Mouse (Mus musculus) intestine, embryonic 16.5 days (tissue): ENCODE data around the gene Polr3c. TPM values are rescaled to one million over a fixed set of nuclear protein-coding genes. Genes with fewer than 3 reads are reported as not detected.
"Not testable (repeated sequence)": the region's sequence is repeated elsewhere in the genome, so short reads cannot be mapped to it uniquely, and the experiment has no call there.

Experiments
- ATAC-seq: fragments of 200-750 bp; cut with Nextera tagmentation; 2 replicates; pipeline ENCODE4 v1.8.0; 2017; ENCODE audit warnings: moderate TSS enrichment, moderate library complexity
- H3K27ac ChIP-seq: fragments of 300-500 bp; sonication (generic); 2 replicates; pipeline ENCODE4 v1.5.1; 2014; ENCODE audit warnings: mild to moderate bottlenecking, low read length
- H3K27me3 ChIP-seq: fragments of 300-500 bp; sonication (generic); replicated peaks from 2 replicates; pipeline ENCODE4 v1.6.1; 2014; ENCODE audit warnings: low read length, control low read depth, mixed read lengths; ENCODE audit not compliant: control insufficient read depth, insufficient read depth
- H3K36me3 ChIP-seq: fragments of 300-500 bp; sonication (generic); 2 replicates; pipeline ENCODE4 v1.6.1; 2014; ENCODE audit warnings: low read length, control low read depth; ENCODE audit not compliant: control insufficient read depth, insufficient read depth
- H3K4me1 ChIP-seq: fragments of 300-500 bp; sonication (generic); 2 replicates; pipeline ENCODE4 v1.6.1; 2014; ENCODE audit warnings: low read length, control low read depth, mixed read lengths; ENCODE audit not compliant: control insufficient read depth, insufficient read depth
- H3K4me2 ChIP-seq: fragments of 300-500 bp; sonication (generic); 2 replicates; pipeline ENCODE4 v1.6.1; 2014; ENCODE audit warnings: low read depth, low read length, control low read depth
- H3K4me3 ChIP-seq: fragments of 300-500 bp; sonication (generic); 2 replicates; pipeline ENCODE4 v1.5.1; 2014; ENCODE audit warnings: mild to moderate bottlenecking, low read length
- H3K9ac ChIP-seq: fragments of 300-500 bp; sonication (generic); 2 replicates; pipeline ENCODE4 v1.6.1; 2014; ENCODE audit warnings: low read depth, low read length
- H3K9me3 ChIP-seq: fragments of 300-500 bp; sonication (generic); 2 replicates; pipeline ENCODE4 v1.6.1; 2016; ENCODE audit warnings: low read length, control low read depth; ENCODE audit not compliant: control insufficient read depth
- WGBS: fragments of 180-500 bp; shearing (Covaris S2); extraction: QIAGEN DNeasy Blood & Tissue Kit; methylation state at CpG from one replicate; pipeline ENCODE4 v1.1.7; 2014; 5-methylcytosine and 5-hydroxymethylcytosine counted together
- polyA plus RNA-seq: library from polyadenylated mRNA; unstranded; fragments of >200 nt; fragmentation: Nextera tagmentation; extraction: Ambion mirVana; gene quantifications from 2 replicates; pipeline ENCODE4 v1.2.1, GENCODE M21; 2015

Polr3c gene
- polyA plus RNA-seq, 1 experiment from 2014 or later, result 41.0 TPM

DNA sequence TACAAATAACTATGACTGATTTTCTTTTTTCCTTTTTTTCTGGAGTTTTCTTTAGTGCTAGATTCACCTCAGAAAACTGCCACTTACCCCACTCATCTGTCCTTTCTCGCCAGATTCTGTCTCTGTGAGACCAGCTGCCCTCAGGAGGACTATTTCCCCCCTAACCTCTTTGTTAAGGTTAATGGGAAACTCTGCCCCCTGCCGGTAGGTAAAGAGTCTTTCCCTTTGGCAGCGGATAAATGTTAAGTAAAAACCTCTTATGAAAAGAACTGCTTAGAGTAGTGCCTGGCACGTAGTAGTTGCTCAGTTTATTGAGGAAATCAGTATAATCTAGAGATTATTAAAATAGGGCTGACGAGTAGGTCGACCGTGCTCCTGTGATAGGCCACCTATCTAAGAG lies 27.1 kb downstream of the Polr3c start:
- Histone ChIP-seq H3K4me1 (peaks cover 11% of the 10 kb centered on the region), H3K27me3 (no peaks in the 10 kb centered on the region), H3K4me3 (no peak overlapping the region), H3K27ac (no peak overlapping the region), H3K36me3 (peaks cover 8% of the 10 kb centered on the region), H3K9me3 (no peaks in the 10 kb centered on the region), H3K9ac (no peak overlapping the region), H3K4me2 (no peak overlapping the region)
- no peak for ATAC-seq
- 63% methylated on average over 7 of the region's 7 CpGs for WGBS

DNA sequence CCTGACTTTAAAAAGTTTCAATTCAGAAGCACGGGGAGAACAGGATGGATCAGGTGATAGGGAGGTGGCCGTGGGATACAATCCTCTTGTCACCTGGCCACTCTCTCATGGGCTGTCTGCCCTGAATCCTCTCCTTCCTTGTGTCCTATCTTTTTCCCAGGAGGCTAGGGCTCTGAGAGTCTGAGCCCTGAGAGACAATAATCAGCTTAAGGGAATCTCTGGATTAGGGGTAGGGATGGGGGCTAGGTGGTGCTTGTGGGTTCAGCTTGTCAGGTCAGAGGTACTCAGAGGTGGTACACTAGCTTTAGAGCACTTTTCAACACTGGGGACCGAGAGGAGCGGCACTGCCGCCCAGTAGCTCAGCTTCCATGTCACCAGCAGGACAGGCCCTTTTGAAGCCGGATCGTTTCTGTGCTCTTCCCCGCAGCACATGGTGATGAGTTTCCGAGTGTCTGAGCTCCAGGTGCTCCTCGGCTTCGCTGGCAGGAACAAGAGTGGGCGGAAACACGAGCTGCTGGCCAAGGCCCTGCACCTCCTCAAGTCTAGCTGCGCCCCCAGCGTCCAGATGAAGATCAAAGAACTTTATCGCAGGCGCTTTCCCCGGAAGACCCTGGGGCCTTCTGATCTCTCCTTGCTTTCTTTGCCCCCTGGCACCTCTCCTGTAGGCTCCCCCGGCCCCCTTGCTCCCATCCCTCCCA lies 28.3 kb downstream of the Polr3c start:
- Histone ChIP-seq H3K9me3 (no peaks in the 10 kb centered on the region), H3K27ac (no peak overlapping the region), H3K9ac (no peak overlapping the region), H3K4me3 (no peak overlapping the region), H3K27me3 (no peaks in the 10 kb centered on the region), H3K4me2 (no peak overlapping the region), H3K4me1 (peaks cover 11% of the 10 kb centered on the region), H3K36me3 (no peaks in the 10 kb centered on the region)
- WGBS, result 57% methylated on average over 19 of the region's 19 CpGs
- no peak for ATAC-seq

DNA sequence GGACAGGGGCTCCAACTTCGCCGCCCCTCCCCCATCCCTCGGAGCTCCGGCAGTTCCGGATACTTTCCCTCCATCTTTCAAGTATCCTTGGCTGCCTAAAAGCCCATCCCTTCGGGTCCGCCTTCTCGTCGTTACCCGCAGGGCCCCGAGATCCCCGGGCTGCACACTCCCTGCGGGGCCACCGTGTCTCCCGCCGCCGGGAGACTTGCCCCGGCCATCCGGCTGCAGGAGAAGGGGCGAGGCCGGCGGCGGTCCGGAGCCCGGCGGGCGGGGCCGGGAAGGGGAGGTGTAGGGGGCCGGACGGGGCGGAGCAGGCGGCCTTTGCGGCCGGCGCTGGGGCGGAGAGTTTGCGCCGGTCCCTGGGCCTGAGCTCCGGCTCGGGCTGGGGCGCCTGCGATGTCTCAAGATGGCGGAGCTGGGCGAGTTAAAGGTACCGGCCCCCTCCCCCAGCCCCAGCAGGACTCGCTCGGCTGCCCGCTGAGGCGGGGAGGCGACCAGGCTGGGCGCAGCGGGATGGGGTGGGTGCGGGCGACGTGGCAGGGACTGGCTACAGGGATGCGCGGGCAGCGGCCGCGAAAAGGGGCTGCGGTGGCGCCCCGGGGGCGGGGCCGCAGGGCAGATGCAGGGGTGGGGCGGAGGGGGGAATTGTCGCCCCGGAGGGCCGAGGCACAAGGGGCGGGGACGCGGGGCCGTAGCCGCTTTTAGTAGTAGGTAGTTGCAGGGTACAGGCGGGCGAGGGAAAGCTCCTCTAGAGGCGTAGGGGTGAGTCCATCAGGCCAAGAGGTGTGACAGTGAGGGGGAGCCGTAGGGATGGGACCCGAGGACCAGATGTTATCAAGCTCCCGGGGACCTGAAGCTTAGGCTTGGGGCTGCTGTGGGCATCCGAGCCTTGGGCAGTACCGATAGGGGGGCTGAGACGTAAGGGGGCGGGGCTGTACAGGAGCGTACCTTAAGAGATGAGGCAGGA lies 30.4 kb downstream of the Polr3c start:
- H3K4me1 ChIP-seq, result peaks cover 11% of the 10 kb centered on the region
- H3K9me3 ChIP-seq, result no peaks in the 10 kb centered on the region

DNA sequence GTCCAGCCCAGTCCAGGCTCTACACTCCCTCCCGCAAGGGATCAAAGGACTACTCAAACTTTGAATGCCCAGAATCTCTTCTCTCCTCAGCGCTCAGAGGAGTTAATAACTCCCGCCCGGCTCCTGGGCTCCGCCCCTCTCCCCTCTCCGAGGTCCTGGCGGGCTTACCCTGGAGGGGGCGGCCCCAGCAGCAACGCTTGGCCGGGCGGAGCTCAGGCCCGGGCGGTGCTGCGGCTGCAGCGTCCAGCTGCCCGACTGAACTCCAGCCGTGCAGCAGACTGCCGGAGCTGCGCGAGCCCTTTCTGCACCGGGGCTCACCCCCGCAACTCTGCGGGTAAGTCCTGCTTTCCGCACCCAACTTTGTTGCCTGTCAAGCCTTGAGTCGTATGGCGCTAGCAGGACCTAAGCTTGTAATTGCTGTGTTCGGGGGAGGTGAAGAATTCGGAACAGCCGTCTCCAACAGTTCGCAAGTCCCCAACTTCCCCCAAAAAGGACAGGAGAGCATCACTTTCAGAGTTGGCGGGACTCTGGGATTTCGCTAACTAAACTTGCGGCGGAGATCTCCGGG lies 31.1 kb downstream of the Polr3c start, which contains the start of gene Pias3:
Gene Pias3, plus strand, starts transcription at position 187 of the 568 bp plus-strand sequence.
- Histone ChIP-seq H3K27me3 (no peaks in the 10 kb centered on the region), H3K27ac (peak within 1 kb of the TSS; percentile 91), H3K36me3 (no peaks in the 10 kb centered on the region), H3K4me1 (peaks cover 11% of the 10 kb centered on the region), H3K9ac (peak within 1 kb of the TSS; percentile 86), H3K9me3 (no peaks in the 10 kb centered on the region), H3K4me3 (peak within 1 kb of the TSS; percentile 83), H3K4me2 (peak within 1 kb of the TSS; percentile 81)
- peak; percentile 88 for ATAC-seq
- under 1% methylated on average over 35 of the region's 35 CpGs for WGBS

More for the DNA sequence above, 30.4 kb downstream of the Polr3c start:
- Histone ChIP-seq H3K4me3 (peak overlapping the region; percentile 83), H3K27ac (peak overlapping the region; percentile 91), H3K36me3 (no peaks in the 10 kb centered on the region), H3K9ac (peak overlapping the region; percentile 86), H3K27me3 (no peaks in the 10 kb centered on the region), H3K4me2 (peak overlapping the region; percentile 81)
- WGBS, result 1% methylated on average over 83 of the region's 85 CpGs
- peak; percentile 94 for ATAC-seq

DNA sequence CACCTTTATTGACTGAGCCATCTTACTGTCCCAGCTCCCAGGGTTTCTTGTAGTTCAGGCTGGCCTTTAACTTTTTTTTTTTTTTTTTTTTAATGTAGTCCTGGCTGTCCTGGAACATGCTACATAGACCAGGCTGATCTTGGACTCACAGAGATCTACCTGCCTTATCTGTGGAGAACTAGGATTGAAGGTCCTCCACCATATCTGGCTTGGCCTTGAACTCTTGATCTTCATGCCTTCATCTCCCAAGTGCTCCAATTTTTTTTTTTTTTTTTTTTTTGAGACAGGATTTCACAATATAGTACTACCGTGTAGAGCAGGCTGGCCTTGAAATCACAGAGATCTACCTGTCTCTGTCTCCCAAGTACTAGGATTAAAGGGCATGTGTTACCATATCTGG lies 33.8 kb downstream of the Polr3c start:
- no peak overlapping the region for H3K4me2 ChIP-seq
- 70% methylated on average over 1 of the region's 1 CpGs for WGBS
- no peak for ATAC-seq
- no peaks in the 10 kb centered on the region for H3K36me3 ChIP-seq
- H3K9me3 ChIP-seq, result no peaks in the 10 kb centered on the region
- H3K27me3 ChIP-seq, result no peaks in the 10 kb centered on the region
- no peak overlapping the region for H3K4me3 ChIP-seq
- H3K9ac ChIP-seq, result no peak overlapping the region
- no peak overlapping the region for H3K27ac ChIP-seq
- peaks cover 11% of the 10 kb centered on the region for H3K4me1 ChIP-seq

DNA sequence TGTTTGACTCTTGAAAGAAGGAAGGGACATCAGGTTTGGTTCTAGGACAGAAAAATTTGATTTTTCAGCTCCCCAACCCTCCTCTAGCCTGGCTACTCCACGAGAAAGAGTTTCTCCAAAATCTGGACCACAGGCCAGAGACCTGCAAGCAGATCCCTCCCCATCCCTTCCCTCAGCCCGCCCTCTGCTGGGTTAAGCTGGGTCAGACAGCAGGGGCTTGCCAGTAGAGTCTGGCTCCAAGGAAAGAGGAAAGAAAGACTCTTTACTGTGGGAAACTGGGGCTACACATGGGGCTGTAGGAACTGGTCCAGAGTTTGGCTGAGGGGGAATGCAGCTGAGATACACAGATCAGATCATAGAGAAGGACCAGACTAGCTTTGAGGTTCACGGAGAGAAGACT lies 34.9 kb downstream of the Polr3c start:
- H3K27me3 ChIP-seq, result no peaks in the 10 kb centered on the region
- no peak for ATAC-seq
- H3K4me1 ChIP-seq, result peaks cover 4% of the 10 kb centered on the region
- no peak overlapping the region for H3K27ac ChIP-seq
- no peak overlapping the region for H3K9ac ChIP-seq
- no peaks in the 10 kb centered on the region for H3K9me3 ChIP-seq
- no peak overlapping the region for H3K4me3 ChIP-seq
- H3K4me2 ChIP-seq, result no peak overlapping the region
- H3K36me3 ChIP-seq, result no peaks in the 10 kb centered on the region
- WGBS, result 26% methylated on average over 3 of the region's 3 CpGs

DNA sequence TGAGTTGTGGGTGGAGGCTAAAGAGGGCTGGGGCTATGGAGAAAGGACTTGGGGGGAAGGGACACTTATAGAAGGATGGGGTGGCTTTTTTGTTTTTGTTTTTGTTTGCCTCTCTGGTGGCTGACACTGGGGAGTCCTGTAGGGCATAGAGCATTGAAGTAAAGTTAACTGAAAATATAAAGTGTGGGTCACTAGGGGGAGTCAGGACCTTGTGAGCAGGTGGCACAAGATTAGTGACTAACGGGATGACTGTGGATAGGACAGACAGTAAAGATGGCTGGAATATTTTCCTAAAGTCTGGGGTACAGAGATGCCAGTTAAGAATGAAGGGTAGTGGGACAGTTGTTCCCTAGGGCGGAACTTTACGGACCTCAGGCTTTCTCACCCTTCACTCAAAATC lies 37.1 kb downstream of the Polr3c start:
- Histone ChIP-seq H3K4me1 (no peaks in the 10 kb centered on the region), H3K9ac (no peak overlapping the region), H3K4me2 (no peak overlapping the region), H3K9me3 (no peaks in the 10 kb centered on the region), H3K27ac (no peak overlapping the region), H3K27me3 (no peaks in the 10 kb centered on the region), H3K36me3 (no peaks in the 10 kb centered on the region), H3K4me3 (no peak overlapping the region)
- WGBS, result 57% methylated on average over 3 of the region's 3 CpGs
- no peak for ATAC-seq

DNA sequence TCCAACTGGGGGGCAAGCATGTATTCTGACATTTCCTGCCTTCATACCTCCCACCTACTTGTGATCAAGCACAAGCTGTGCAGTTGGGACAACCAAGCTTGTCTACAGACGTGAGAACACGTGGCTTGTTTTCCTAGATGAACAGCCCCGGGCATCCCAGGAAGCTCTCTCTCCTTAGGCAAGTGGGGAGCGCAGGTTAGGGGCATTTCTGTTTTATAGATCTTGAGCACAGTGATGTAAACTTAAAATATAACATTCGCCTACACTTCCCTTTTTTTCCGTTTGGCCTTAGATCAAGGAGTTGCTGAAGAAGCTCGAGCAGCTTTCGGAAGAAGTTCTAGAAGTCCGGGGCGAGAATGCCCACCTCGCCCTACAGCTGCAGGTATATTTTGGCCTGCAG lies 38.6 kb downstream of the Polr3c start:
- ATAC-seq, result no peak
- no peak overlapping the region for H3K9ac ChIP-seq
- H3K27me3 ChIP-seq, result peaks cover 1% of the 10 kb centered on the region; the same call in 1 of the 2 replicates
- peaks cover 9% of the 10 kb centered on the region for H3K4me1 ChIP-seq
- no peaks in the 10 kb centered on the region for H3K9me3 ChIP-seq
- no peak overlapping the region for H3K4me3 ChIP-seq
- no peak overlapping the region for H3K27ac ChIP-seq
- WGBS, result 76% methylated on average over 11 of the region's 11 CpGs
- H3K36me3 ChIP-seq, result no peaks in the 10 kb centered on the region
- H3K4me2 ChIP-seq, result no peak overlapping the region

DNA sequence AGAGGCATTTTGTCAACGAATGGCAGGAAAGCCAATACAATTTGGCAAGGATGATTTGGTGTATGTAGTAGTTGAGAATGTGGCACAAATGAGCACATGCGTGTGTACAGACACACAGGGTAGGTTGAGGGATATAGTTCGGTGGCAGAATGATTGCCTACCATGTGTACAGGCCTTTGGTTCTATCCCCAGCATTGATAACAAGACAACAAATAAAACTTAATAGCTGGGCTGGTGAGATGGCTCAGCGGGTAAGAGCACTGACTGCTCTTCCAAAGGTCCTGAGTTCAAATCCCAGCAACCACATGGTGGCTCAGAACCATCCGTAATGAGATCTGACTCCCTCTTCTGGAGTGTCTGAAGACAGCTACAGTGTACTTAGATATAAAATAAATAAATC lies 41.4 kb downstream of the Polr3c start:
- not testable (repeated sequence) for H3K4me2 ChIP-seq, H3K4me1 ChIP-seq, H3K27ac ChIP-seq, H3K27me3 ChIP-seq, H3K9ac ChIP-seq, ATAC-seq, H3K36me3 ChIP-seq, H3K4me3 ChIP-seq, H3K9me3 ChIP-seq
- 94% methylated on average over 5 of the region's 5 CpGs for WGBS
